Mouse (Mus musculus): ENCODE measurements around the gene Odf3b. TPM values are rescaled to one million over a fixed set of nuclear protein-coding genes. Genes with fewer than 3 reads are reported as not detected.

Gene Odf3b
- polyA plus RNA-seq, 1 experiment = 5.4 TPM

- Histone ChIP-seq H3K4me3 (ENCODE audit: insufficient read depth, low read length) (no peak overlapping the region), H3K27ac (ENCODE audit: insufficient read depth, low read length) (no peak overlapping the region), H3K4me1 (ENCODE audit: control insufficient read depth, insufficient read depth, low read length) (no peaks in the 10 kb centered on the region)
- TF ChIP-seq CTCF (IDR thresholded peaks at IDR 0.05; ENCODE audit: extremely low read depth, insufficient read depth, low read length) (no peak), POLR2A (IDR thresholded peaks at IDR 0.05; ENCODE audit: extremely low read depth, insufficient read depth, low read length) (no peak; the same call in 1 of the 2 replicates)
Observed at GRCm38 (mm10) chr15:89372068-89372467, 7.0 kb downstream of the Odf3b start.

- H3K4me3 ChIP-seq (ENCODE audit: insufficient read depth, low read length) = no peak overlapping the region
- TF ChIP-seq POLR2A (IDR thresholded peaks at IDR 0.05; ENCODE audit: extremely low read depth, insufficient read depth, low read length) (no peak), CTCF (IDR thresholded peaks at IDR 0.05; ENCODE audit: extremely low read depth, insufficient read depth, low read length) (no peak)
- H3K27ac ChIP-seq (ENCODE audit: insufficient read depth, low read length) = no peak overlapping the region
- no peaks in the 10 kb centered on the region for H3K4me1 ChIP-seq (ENCODE audit: control insufficient read depth, insufficient read depth, low read length)
Observed at GRCm38 (mm10) chr15:89365141-89365551, 13.9 kb downstream of the Odf3b start.

GRCm38 (mm10) chr15:89363051-89363450 lies 16.0 kb downstream of the Odf3b start:
- Histone ChIP-seq H3K4me1 (ENCODE audit: control insufficient read depth, insufficient read depth, low read length) (no peaks in the 10 kb centered on the region; the same call in 1 of the 2 replicates), H3K4me3 (ENCODE audit: insufficient read depth, low read length) (no peak overlapping the region), H3K27ac (ENCODE audit: insufficient read depth, low read length) (no peak overlapping the region)
- TF ChIP-seq CTCF (IDR thresholded peaks at IDR 0.05; ENCODE audit: extremely low read depth, insufficient read depth, low read length) = no peak
- TF ChIP-seq POLR2A (IDR thresholded peaks at IDR 0.05; ENCODE audit: extremely low read depth, insufficient read depth, low read length) = no peak

DNA sequence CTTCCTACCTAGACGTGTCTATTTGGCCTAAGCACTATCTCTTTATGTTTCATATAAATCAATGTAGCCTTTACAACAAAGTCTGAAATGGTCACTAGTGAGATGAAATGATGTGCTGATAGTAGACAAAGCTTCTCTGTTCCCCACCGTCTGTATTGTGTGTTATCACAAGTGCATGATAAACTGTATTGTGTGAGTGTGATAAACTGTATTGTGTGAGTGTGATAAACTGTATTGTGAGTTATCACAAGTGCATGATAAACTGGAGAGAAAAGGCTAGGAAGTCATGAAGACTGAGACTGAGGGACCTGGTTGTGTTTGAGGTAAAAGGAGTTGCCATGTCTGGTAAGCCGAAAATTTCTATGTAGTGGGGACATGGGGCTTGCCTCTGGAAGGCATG lies 20.3 kb downstream of the Odf3b start:
- no peak overlapping the region for H3K27ac ChIP-seq (ENCODE audit: insufficient read depth, low read length)

DNA sequence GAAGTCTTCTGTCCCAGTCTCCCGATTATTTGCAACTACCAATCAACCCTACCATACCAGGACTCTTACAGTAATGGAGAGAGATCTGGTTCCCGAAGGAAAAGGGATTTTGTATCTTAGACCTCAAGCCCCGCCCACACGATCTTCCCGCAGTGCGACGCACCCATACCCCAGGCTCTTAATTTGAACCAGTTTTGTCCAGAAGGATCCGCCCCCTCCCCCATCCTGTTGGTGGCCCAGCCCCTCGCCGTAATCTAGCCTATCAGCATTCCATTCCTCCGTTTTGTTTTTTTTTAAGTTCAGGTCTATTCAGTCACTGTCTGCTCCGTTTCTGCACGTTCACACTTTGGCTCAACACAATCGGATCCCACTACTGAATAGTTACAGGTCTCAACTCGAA lies 22.7 kb downstream of the Odf3b start:
- Histone ChIP-seq H3K4me1 (ENCODE audit: control insufficient read depth, insufficient read depth, low read length) (no peaks in the 10 kb centered on the region; the same call in 1 of the 2 replicates), H3K4me3 (ENCODE audit: insufficient read depth, low read length) (peak overlapping the region; percentile 68), H3K27ac (ENCODE audit: insufficient read depth, low read length) (0 out of 2 replicates have a peak overlapping the region, but pooled peaks have one; percentile 61)
- TF ChIP-seq CTCF (IDR thresholded peaks at IDR 0.05; ENCODE audit: extremely low read depth, insufficient read depth, low read length) (no peak), POLR2A (IDR thresholded peaks at IDR 0.05; ENCODE audit: extremely low read depth, insufficient read depth, low read length) (no peak)

More for the DNA sequence above, 20.3 kb downstream of the Odf3b start:
- no peak overlapping the region for H3K4me3 ChIP-seq (ENCODE audit: insufficient read depth, low read length)
- no peaks in the 10 kb centered on the region; the same call in 1 of the 2 replicates for H3K4me1 ChIP-seq (ENCODE audit: control insufficient read depth, insufficient read depth, low read length)
- no peak for TF ChIP-seq POLR2A (IDR thresholded peaks at IDR 0.05; ENCODE audit: extremely low read depth, insufficient read depth, low read length)
- TF ChIP-seq CTCF (IDR thresholded peaks at IDR 0.05; ENCODE audit: extremely low read depth, insufficient read depth, low read length) = no peak

DNA sequence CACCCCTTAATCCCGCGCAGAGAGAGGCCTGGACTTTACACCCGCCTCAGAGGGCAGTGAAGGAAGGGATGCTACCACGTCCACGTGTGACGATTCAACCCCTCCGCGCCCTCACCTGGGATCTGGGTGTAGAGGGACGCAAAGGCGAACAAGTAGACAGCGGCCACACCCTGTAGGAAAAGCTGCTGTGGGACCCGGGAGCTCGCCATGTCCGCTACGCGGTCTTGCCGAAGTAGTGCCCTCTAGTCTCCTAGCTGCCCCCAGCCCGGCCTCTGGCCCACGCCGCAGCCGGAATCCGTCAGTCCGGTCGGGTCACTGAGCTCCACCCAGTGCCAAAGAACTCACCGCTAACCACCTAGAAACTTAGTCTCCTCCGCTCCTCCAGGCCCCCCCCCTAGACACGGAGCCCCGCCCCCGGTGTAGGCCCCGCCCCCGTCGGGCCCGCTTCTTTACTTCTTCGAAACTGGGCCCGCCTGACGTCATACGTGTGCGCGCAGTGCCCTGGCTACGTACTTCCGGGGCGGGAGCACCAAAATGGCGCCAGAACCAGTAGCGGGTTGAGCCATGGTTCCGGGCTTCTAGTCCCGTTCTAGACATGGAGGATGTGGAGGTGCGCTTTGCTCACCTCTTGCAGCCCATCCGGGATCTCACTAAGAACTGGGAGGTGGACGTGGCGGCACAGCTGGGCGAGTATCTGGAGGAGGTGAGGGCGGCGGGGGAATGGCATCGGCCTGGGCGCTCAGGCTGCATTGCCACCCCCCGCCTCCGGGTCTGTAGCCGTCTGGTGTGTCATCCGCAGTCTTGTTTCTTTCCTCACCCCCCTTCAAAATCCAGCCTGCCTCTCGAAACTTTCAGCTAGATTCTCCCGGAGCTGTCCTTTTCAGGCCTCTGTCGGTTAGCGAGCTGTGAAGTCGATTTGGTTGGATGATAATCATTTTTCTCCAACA lies 23.6 kb downstream of the Odf3b start, which contains the start of the genes Lmf2 and Ncaph2:
TSS of gene Lmf2 (minus strand) at position 419 of the 947 bp plus-strand sequence.
TSS of gene Ncaph2 (plus strand) at position 479 of the 947 bp plus-strand sequence.
- H3K27ac ChIP-seq (ENCODE audit: insufficient read depth, low read length) = peak within 1 kb of the TSS; percentile 61; the same call in 1 of the 2 replicates
- peak within 1 kb of the TSS; percentile 68 for H3K4me3 ChIP-seq (ENCODE audit: insufficient read depth, low read length)
- TF ChIP-seq CTCF (IDR thresholded peaks at IDR 0.05; ENCODE audit: extremely low read depth, insufficient read depth, low read length) (no peak), POLR2A (IDR thresholded peaks at IDR 0.05; ENCODE audit: extremely low read depth, insufficient read depth, low read length) (peak; percentile 72)
- no peaks in the 10 kb centered on the region; the same call in 1 of the 2 replicates for H3K4me1 ChIP-seq (ENCODE audit: control insufficient read depth, insufficient read depth, low read length)

- no peaks in the 10 kb centered on the region; the same call in 1 of the 2 replicates for H3K4me1 ChIP-seq (ENCODE audit: control insufficient read depth, insufficient read depth, low read length)
- no peak overlapping the region for H3K27ac ChIP-seq (ENCODE audit: insufficient read depth, low read length)
- peak overlapping the region; percentile 68; the same call in 1 of the 2 replicates for H3K4me3 ChIP-seq (ENCODE audit: insufficient read depth, low read length)
- no peak for TF ChIP-seq CTCF (IDR thresholded peaks at IDR 0.05; ENCODE audit: extremely low read depth, insufficient read depth, low read length)
- no peak for TF ChIP-seq POLR2A (IDR thresholded peaks at IDR 0.05; ENCODE audit: extremely low read depth, insufficient read depth, low read length)
Observed at GRCm38 (mm10) chr15:89354455-89354854, 24.6 kb downstream of the Odf3b start.

- H3K4me3 ChIP-seq (ENCODE audit: insufficient read depth, low read length) = no peak overlapping the region
Observed at GRCm38 (mm10) chr15:89353837-89354236, 25.2 kb downstream of the Odf3b start.

DNA sequence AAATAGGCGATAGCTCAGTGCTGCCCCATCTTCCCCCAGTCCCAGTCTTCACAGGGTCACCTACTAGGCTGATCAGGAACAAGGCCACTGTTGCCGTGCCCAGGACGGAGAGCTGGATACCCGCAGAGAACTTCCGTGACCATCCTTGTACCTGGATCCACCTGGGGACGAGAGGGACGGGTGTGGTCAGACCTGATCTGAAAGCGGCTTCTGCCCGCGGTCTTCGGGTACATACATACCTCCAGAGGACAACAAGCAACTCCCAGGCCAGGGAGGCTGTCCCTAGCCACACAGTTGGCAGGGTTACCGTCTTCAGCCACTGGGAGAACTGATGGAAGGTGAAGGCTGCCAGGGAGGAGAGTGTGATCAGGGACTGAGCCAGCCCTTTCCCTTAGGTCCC lies 26.3 kb downstream of the Odf3b start:
- Histone ChIP-seq H3K4me3 (ENCODE audit: insufficient read depth, low read length) (no peak overlapping the region), H3K27ac (ENCODE audit: insufficient read depth, low read length) (no peak overlapping the region), H3K4me1 (ENCODE audit: control insufficient read depth, insufficient read depth, low read length) (no peaks in the 10 kb centered on the region)
- no peak for TF ChIP-seq POLR2A (IDR thresholded peaks at IDR 0.05; ENCODE audit: extremely low read depth, insufficient read depth, low read length)
- no peak for TF ChIP-seq CTCF (IDR thresholded peaks at IDR 0.05; ENCODE audit: extremely low read depth, insufficient read depth, low read length)

More at GRCm38 (mm10) chr15:89353837-89354236, 25.2 kb downstream of the Odf3b start:
- H3K4me1 ChIP-seq (ENCODE audit: control insufficient read depth, insufficient read depth, low read length) = no peaks in the 10 kb centered on the region; the same call in 1 of the 2 replicates
- H3K27ac ChIP-seq (ENCODE audit: insufficient read depth, low read length) = no peak overlapping the region
- no peak for TF ChIP-seq CTCF (IDR thresholded peaks at IDR 0.05; ENCODE audit: extremely low read depth, insufficient read depth, low read length)
- TF ChIP-seq POLR2A (IDR thresholded peaks at IDR 0.05; ENCODE audit: extremely low read depth, insufficient read depth, low read length) = no peak
